Mouse (Mus musculus) NIH3T3 (cell line): ENCODE data around the gene Mllt3.

Experiments
- DNase-seq: peaks from one replicate; pipeline ENCODE4 v3.0.0-alpha.2; 2012; ENCODE audit warnings: low read depth

Gene Mllt3

DNA sequence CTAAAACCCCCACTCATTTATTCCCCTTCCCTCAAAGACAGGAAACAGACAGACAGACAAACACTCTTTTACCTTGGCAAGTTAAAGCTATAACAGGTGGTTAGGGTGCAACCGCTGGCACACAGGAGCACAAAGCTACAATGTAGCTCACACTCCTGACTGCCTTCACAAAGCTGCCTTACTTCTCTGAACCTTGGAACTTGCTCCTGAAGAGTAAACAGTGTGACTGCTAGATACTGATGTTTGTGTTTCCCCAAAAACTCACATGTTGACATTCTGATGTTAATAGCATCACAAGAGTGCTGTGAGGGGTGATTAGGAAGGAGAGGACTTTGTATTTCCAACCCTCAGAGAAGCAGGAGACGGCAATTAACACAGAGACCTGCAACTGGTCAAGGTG lies 151.6 kb downstream of the Mllt3 start:
- DNase-seq = no peak

DNA sequence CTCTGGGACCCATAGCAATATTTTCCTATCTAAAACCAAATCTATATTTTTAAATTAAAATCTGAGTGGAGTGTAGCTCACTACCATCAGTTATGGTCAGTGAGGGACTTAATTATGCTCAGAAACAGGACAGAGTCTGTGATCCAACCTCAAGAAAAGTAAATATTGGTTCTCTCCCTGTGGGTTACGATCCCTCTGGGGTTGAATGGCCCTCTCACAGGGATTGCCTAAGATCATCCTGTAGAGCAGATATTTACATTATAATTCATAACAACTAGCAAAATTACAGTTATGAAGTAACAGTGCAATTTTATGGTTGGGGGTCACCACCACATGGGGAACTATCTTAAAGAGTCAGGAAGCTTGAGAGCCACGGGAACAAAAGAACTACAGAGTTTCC lies 152.9 kb downstream of the Mllt3 start:
- DNase-seq = no peak

DNA sequence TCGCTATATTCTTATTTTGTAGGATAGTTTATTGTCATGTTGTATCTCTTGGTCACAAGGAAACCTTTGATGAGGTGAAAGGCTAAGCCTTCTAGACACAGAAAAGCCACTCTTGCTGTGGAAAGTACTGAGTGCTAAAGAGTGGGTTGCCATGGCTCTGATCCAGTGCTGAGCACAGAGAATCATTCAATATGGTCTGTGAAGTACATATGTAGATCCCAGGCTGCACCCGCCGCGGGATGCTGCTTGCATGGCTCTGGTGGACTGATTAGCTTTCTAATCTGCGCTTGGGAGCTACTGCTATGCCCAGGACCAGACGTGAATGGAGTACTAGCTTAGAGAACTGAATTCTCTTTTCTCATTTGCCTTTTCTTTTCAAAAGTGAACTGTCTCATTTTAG lies 154.5 kb downstream of the Mllt3 start:
- no peak for DNase-seq

DNA sequence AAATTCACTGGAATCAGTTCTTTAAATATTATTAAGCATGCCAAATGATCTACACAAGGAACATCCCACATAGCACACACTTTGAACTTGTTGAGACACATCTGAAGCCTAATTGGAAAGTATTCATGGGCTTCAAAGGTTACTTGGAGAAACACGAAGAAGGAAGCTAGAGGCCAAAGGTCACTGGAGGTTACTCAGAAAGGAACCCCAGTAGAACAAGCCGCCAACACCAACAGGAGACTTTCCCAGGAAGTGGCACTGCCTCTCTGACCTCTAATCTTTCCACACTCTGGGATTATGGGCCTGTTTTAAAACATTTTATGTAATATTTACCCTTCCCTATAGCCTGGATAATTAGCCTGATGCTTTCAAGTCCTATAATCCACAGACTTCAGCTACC lies 162.6 kb downstream of the Mllt3 start:
- DNase-seq = no peak

DNA sequence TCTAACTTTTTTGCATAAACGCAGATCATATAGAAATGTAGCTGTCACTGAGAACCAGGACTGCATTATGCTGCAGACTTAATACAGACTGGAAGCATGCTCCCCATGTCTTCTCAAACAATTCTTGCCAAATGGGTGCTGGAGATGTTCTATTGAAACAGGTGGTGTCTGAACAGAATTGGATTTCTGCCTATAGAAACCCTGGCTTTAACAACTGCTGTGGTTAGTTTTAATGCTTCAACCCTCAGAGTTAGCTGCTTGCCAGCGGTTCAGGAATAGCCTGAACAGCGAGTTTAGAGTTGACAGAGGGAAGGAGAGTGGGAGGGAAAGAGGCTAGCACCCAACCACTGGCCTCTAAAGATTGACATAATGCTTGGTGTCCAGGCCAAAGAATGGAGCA lies 166.6 kb downstream of the Mllt3 start:
- peak; percentile 17 for DNase-seq

DNA sequence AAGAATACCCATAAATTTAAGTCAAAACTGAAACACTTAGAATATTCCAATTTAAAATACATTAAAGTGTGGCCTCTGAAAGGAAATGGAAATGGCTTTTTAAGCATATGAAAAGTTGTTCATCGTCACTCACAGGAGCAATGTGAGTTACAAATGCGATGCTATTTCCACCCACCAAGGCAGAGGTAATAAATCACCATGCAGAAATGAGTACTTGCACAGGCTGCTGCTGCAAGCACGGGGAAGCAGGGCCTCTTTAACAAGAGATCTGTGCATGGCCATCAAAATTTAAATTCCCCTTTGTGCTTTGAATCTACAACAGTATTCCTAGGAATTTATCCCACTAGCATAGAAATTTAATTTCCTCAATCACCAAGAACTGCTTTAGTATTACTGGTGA lies 167.3 kb downstream of the Mllt3 start:
- DNase-seq = no peak

DNA sequence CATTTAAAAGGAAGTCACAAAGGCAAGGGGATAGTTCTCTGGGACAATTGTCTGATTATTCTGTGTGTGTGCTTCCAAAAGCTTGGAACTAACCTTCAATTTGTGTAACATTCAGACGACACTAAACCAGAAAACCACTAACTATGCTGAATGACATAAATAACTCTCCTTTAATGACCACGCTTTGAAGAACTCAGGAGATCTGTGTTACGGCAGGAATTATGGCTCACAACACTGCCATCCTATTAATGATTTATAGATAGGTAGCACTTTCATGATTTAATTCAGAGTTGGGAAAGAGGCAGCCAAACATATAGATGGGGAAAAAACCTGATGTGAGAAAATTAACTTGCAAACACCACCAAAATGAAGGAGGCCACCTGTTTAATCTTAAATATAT lies 168.1 kb downstream of the Mllt3 start:
- DNase-seq = no peak

DNA sequence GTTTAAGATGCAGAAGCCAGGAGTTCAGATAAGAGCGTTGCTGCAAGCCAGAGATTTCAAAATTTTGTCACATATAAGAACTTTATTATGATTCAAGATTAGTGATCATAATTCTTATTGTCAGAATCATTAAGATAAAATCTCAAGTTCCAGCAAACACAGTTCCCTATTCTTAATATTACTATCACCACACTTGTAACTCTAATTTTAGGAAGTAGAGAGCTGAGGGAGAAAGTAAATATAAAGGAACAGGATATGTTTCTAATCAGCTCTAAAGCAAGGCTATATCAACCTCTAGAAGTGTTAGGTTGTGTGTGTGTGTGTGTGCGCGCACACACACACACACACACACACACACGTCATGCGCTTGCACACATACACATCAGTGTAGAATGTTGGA lies 170.0 kb downstream of the Mllt3 start:
- no peak for DNase-seq

DNA sequence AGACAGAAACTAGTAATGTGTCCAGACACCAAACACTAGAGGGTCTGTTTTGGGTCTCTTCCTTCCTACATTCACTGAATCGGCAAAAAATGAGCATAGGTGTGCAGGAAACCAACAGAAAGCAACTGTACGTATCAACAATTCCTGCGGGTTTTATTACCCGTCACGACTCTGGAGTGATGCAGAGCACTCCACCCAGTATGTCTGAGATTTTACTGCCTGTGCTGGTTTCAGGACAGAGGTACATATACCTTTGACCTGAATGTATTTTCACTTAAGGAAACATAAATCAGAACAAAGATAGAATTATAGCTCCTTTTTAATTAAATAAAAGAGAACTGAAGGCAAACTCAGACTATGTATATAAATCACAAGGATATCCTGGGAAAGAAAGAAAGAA lies 172.4 kb downstream of the Mllt3 start:
- DNase-seq = no peak

DNA sequence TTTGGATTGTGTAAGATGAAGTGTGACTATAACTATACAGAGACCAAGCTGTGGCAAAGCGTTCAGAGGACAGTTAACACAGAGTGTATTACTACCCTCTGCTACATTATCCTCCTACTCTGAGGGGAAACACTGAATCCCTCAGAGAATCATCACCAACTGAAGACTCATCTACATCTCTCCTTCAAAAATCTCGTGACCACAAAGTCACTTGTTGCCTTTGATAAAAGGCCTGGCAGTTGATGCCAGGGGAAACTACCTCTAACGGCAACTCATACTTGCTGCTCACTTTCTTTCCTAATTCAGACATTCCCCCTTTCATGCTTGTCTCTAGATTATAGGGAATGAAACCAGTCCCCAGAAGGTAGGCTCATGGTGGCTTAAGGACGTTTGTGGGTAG lies 174.0 kb downstream of the Mllt3 start:
- DNase-seq = no peak

DNA sequence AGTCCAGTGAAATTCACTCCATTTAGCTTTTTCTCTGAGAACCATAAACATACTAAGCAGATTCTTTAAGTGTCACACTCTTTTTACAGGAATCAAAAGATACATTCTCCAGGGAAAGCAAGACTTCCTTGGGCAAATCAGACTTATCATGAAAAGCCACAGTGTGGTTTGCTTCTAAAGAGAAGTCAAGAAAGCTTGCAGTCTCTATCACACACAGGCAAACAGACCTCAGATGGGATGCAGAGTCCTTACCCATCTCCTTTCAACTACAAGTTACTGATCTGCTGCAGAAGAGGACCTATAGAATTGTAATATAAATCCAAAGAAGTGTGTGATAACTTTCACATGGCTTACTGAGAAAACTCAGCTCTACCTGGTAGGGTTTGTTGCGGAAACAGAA lies 175.2 kb downstream of the Mllt3 start:
- no peak for DNase-seq

DNA sequence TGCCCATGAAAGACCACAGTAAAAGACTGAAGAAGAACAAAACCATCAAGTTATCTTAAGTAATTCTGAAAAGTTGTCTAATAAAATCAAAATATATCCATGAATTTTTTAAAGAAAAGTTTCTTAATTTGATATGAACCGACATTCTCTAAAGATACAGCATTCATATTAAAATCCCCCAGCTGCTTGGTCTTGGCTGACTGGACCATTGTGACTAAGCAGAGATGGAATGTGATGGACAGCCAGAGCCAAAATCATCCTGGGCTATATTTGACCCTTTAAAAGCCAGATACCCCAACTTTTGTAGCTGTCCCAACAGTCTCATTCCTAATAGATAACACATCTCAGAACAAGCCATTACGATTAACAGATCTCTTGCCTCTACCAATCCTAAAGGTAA lies 180.7 kb downstream of the Mllt3 start:
- DNase-seq = peak; percentile 75

DNA sequence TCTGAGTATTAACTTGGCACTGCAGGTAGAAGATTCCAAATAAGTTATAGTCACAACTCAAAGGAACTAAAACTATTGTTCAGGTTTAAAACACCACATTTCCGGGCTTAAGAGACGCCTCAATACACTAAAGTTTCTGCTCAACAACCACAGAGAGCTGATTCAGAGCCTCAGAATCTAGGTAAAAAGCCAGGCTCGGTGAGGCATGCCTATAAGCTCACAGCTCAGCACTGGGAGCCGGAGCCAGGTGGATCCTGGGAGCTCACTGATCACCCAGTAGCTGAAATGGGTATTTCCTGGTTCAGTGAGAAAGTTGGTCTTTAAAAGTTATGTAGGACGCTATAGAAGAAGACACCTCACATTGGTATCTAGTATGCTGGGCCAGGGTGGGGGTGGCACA lies 183.1 kb downstream of the Mllt3 start:
- DNase-seq = peak; percentile 55

DNA sequence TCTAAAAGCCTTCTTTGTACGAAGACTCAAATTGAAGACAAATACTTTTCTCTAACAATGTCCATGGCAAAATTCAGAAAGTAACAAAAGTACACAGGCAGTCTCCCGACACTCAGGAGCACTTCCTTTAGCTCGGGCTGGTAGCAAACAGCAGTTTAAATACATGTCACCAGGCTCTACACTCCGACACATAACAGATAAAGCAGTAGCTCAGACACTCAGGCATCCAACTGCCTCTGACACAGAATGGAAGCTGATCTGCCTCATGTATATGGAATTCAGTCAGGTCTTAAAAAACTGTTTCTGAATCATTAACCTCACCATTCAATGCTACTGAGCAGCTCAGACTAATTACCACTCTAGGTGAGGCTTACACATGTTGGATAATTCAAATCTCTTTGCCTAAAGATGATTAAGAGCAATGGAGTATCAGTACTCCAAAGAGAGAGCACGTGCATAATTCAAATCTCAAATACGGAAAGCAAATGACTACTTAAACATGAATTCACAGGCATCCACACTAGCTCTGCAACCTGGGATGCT lies 188.4 kb downstream of the Mllt3 start:
- no peak for DNase-seq

DNA sequence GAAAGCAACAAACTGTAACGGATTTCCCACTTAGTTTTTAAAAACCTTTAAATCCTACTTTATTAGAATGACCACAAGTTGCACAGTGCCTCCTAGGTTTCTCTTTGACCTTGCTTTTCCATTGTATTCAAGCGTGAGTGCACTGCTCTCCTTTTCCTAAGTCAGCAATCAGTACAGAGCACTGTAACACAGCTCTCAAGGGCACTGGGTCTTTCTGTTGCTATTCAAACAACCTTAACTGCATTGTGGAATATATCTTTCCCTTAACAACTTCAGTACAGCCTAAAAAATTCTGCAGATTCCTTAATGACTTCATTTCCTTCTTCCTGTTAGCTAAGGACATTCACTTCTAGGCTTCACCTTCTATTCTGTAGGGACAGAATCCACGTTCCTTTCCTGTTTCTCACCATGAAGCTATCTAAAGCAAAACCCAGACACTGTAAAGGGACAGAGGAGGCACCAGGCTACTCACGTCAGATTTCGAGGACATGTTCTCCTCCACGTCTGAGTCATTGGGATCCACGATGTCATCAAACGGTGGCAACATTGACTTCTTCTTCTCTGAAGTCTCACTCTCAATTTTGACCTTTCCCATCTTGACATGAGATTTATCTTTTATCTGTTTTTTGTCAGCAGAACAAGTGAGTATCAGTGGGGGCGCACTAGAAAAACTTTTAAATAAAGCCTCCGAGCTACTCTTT lies 192.8 kb downstream of the Mllt3 start:
- no peak for DNase-seq

DNA sequence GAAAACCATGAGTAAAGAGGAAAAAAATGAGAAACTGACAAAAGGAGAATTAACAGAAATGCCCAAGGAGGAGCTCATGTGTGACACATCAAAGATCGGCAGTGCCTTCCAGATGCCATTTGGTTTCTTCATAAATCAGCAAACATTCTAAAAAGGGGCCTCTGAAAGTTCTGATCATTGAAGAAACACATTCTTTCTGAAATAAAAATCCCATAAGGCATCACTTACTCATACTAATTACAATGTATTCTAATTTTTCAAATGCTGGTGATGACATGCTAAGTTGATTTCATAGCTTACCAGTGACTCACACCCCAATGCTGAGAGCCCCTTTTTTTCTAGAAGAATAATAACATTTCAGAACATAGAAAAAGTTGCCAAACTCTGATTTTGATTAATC lies 194.4 kb downstream of the Mllt3 start:
- peak; percentile 83 for DNase-seq

DNA sequence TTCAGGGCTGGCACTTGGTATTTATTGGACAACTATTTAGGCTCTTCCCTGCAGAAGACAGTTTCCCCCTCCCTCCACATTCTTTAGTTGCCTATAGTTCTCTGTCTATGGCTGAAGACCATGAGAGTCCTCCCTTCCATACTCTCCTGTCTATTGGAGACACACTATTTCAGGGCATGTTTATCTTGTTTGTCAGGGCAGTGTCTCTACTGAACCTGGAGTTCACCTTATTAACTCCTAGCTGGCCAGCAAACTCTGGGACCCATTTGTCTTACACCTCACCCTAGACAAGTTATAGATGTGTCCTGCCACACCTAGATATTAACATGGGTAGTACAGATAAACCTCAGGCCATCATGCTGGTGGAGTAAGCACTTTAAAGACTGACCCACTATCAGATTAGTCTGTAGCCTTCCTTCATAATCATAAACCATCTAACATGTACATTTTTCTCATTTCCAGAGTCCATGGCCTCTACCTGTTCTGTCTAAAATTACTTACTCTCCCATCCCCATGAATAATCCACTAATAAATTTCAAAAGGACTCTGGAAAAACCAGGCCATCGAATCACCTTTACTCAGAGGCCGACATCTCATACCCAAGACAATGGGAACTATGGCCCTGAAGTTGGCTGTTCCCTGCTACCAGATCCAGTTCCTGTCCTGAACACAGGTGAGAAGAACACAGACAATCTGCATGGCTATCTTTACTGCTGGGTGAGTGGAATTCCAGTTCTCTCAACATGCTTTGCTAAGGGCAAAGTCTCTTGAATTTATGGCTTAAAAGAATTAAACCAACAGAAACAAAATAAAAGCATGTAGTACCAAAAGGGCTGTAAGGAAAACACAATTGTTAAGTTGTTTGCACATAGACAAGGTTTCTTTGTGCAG lies 195.4 kb downstream of the Mllt3 start:
- DNase-seq = no peak

DNA sequence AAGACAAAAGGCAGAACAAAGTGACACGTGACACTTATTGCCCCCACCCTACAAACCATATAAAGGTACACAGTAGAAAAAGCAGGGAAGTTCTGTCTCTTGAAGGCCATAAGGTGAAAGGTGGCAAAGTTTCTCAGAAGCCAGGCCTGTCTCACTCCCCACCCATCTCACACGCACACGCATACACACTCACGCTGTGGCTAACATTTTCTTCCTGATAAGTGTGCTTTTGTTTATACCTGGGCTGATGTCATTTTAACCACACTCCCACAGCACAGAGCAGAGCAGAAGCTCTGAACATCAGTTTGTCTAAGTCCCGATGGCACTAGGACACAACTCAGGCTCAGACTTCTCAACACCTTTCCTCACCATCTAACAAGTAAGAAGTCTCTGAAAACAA lies 196.9 kb downstream of the Mllt3 start:
- DNase-seq = no peak

DNA sequence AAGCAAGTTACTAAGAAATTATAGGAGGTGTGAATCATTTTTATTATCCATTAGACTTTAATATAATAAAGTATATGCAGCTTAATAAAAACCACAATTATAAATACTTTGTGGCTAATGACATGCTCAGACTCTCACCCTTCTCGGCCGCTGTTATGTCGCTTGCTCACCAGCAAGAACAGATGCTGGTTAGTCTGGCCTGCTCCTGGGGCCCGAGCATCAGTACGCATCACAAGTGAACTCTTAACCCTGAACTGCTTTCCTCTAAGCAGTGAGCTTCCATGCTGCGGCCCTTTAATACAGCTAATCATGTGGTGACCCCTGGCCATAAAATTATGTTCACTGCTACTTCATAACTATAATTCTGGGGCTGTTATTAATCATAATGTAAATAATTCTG lies 198.0 kb downstream of the Mllt3 start:
- DNase-seq = no peak

DNA sequence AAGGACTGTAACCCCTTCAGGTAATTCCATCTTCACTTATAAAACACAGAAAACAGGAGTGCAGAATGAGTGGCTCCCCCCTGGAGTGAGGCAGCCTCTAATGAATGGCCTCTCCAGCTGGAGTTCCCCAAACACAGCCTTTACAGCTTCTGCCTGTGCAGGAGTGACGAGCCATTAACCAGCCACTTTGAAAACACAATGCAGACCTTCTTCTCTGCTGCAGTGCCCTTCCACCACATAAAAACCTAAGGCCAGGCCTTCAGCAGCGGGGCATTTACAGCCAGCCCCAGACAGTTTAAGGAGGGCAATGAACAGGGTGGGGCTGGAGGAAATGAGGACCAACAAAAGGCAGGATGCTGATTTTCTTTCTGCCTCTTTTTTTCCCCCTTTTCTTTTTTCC lies 198.9 kb downstream of the Mllt3 start:
- DNase-seq = no peak

DNA sequence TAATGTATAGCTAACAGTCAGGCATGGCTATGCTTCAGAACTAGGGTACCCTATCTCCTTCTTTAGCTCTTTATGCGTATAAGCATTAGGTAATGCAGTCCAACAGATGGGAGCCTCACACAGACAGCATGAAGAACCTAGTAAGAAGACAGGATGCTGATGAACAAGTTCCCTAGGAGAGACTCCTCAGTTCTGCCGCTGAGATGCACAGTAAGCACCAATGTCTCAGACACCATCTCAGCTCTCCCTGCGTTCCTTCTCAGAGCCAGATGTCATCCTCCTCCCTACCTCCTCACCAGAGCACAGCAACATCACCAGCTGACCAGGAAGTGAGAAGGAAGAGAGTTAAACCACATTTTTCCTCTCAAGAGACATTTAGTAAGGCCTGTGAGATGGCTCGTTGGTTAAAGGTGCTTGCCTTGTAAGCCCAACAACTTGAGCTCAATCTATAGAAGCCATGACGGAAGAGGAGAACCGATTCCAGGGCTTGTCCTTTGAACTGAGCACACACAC lies 202.3 kb downstream of the Mllt3 start:
- DNase-seq = no peak

DNA sequence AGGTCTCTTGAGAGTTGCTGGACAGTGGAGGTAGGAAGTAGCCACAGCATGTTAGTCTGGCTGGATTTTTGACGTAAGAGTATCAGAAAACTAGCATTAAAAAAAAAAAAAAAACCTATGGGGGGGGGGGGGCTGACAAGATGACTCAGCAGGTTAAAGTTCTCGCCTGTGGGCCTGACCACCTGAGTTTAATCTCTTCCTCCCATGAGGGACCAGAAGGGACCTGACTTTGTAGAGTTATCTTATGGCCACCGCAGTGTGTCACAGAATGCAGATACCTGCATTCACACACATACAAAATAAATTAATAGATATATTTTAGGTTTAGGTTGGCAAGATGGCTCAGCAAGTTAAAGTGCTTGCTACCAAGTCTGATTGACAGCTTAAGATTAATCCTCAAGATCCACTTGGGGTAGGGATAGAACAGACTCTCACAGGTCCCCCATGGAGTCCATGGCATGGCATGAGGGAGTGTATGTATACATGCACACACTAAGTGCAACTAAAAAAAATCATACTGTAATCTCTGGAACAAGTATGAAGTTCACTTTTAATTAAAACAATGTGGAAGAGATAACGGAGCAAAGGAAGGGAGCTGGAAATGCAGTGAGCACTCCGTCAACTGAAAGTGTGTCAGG lies 203.6 kb downstream of the Mllt3 start:
- no peak for DNase-seq

DNA sequence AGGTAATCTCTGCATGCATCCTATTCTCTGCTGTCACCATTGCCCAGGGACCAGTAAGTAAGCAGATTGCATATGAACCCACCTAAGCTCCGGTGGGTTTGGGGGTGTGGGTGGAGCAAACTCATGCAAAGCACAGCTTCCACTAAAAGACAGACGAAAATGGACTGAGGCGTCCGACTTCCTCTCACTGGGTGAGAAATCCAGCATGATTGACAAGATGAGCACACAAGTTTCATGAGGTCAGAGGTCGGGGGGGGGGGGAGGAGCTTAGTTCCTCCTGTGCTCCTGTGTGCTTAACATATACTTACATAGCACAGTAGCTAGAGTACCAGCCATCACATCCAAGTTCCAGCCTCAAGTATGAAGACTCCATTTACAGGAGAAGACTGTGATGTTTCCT lies 206.8 kb downstream of the Mllt3 start:
- no peak for DNase-seq
